Mouse (Mus musculus) bone marrow macrophage, adult 2 months (primary cell): ENCODE data around the gene Zmynd11.

Experiments
- CTCF ChIP-seq: IDR thresholded peaks from 2 replicates; pipeline ENCODE4 v1.5.1; 2012; ENCODE audit warnings: low read depth, mild to moderate bottlenecking, low read length, moderate library complexity
- POLR2A ChIP-seq: IDR thresholded peaks from 2 replicates; pipeline ENCODE4 v1.6.1; 2012; ENCODE audit warnings: mild to moderate bottlenecking, low read depth, low read length, borderline replicate concordance

GRCm38 (mm10) chr13:9708433-9709240 is 56.5 kb downstream of the Zmynd11 start:
- TF ChIP-seq CTCF (no peak), POLR2A (no peak)
